Mouse (Mus musculus) lung, embryonic 16.5 days (tissue): Measurements from ENCODE around the gene Scgb2b18. TPM values are rescaled to one million over a fixed set of nuclear protein-coding genes. Genes with fewer than 3 reads are reported as not detected.
"Not testable (repeated sequence)": the region's sequence is repeated elsewhere in the genome, so short reads cannot be mapped to it uniquely, and the experiment has no call there.

Experiments used
- ATAC-seq: fragments of 200-750 bp; cut with Nextera tagmentation; 2 replicates; pipeline ENCODE4 v1.8.0; 2017; ENCODE audit warnings: low read depth, mild to moderate bottlenecking, moderate library complexity
- H3K27ac ChIP-seq: fragments of 300-500 bp; sonication (generic); 2 replicates; pipeline ENCODE4 v1.5.1; 2014; ENCODE audit warnings: mild to moderate bottlenecking, control low read depth, low read length
- H3K27me3 ChIP-seq: fragments of 300-500 bp; sonication (generic); 2 replicates; pipeline ENCODE4 v1.6.1; 2014; ENCODE audit warnings: low read depth, low read length, mixed read lengths; ENCODE audit not compliant: control insufficient read depth, insufficient read depth
- H3K36me3 ChIP-seq: fragments of 300-500 bp; sonication (generic); 2 replicates; pipeline ENCODE4 v1.6.1; 2014; ENCODE audit warnings: low read length; ENCODE audit not compliant: control insufficient read depth, insufficient read depth
- H3K4me1 ChIP-seq: fragments of 300-500 bp; sonication (generic); replicated peaks from 2 replicates; pipeline ENCODE4 v1.6.1; 2014; ENCODE audit warnings: low read length, mixed read lengths; ENCODE audit not compliant: control insufficient read depth, insufficient read depth
- H3K4me2 ChIP-seq: fragments of 300-500 bp; sonication (generic); 2 replicates; pipeline ENCODE4 v1.6.1; 2014; ENCODE audit warnings: low read depth, low read length, control low read depth
- H3K4me3 ChIP-seq: fragments of 300-500 bp; sonication (generic); 2 replicates; pipeline ENCODE4 v1.5.1; 2014; ENCODE audit warnings: mild to moderate bottlenecking, low read length, control low read depth
- H3K9ac ChIP-seq: fragments of 300-500 bp; sonication (generic); 2 replicates; pipeline ENCODE4 v1.6.1; 2014; ENCODE audit warnings: low read length, control low read depth
- H3K9me3 ChIP-seq: fragments of 300-500 bp; sonication (generic); 2 replicates; pipeline ENCODE4 v1.6.1; 2016; ENCODE audit warnings: low read length; ENCODE audit not compliant: control insufficient read depth
- WGBS: fragments of 180-500 bp; shearing (Covaris S2); extraction: QIAGEN DNeasy Blood & Tissue Kit; methylation state at CpG from one replicate; pipeline ENCODE4 v1.1.7; 2014; 5-methylcytosine and 5-hydroxymethylcytosine counted together
- polyA plus RNA-seq: library from polyadenylated mRNA; unstranded; fragments of >200 nt; fragmentation: Nextera tagmentation; extraction: Ambion mirVana; gene quantifications from 2 replicates; pipeline ENCODE4 v1.2.1, GENCODE M21; 2015

The Scgb2b18 gene
- polyA plus RNA-seq, result not detected in 2 replicates

GRCm38 (mm10) chr7:33173764-33174163 lies at the start of gene Scgb2b18:
Scgb2b18 (minus strand) TSS chr7:33173864.
- not testable (repeated sequence) for H3K27ac ChIP-seq, H3K4me3 ChIP-seq, H3K9me3 ChIP-seq, H3K36me3 ChIP-seq, H3K27me3 ChIP-seq, H3K4me2 ChIP-seq, H3K9ac ChIP-seq, ATAC-seq, H3K4me1 ChIP-seq
- WGBS, result 84% methylated on average over 2 of the region's 2 CpGs

- ATAC-seq, H3K4me3 ChIP-seq, H3K9me3 ChIP-seq, H3K36me3 ChIP-seq, H3K4me2 ChIP-seq, H3K9ac ChIP-seq, H3K27ac ChIP-seq, H3K4me1 ChIP-seq, H3K27me3 ChIP-seq: not testable (repeated sequence)
- WGBS, result no CpG with 5 or more reads among the region's 2 CpGs
Observed at GRCm38 (mm10) chr7:33185268-33185667, 11.6 kb upstream of the Scgb2b18 start, which contains the start of gene Scgb1b18. Scgb1b18 (plus strand) TSS chr7:33185568.

Other genes with a start within 250 kb of the Scgb2b18 start
- gene Scgb2b17, start 117.3 kb downstream of the Scgb2b18 start, polyA plus RNA-seq, result not detected in 2 replicates
- gene Scgb1b17, start 110.4 kb downstream of the Scgb2b18 start, polyA plus RNA-seq, result not detected in 2 replicates
- not detected in 2 replicates for gene Scgb1b18, start 11.7 kb upstream of the Scgb2b18 start, polyA plus RNA-seq
- not detected in 2 replicates for gene Scgb2b19, start 106.5 kb upstream of the Scgb2b18 start, polyA plus RNA-seq
- not detected in 2 replicates for gene Scgb1b19, start 113.4 kb upstream of the Scgb2b18 start, polyA plus RNA-seq
- not detected in 2 replicates for gene Scgb2b20, start 192.5 kb upstream of the Scgb2b18 start, polyA plus RNA-seq
- not detected in 2 replicates for gene Scgb1b20, start 199.4 kb upstream of the Scgb2b18 start, polyA plus RNA-seq